Mouse (Mus musculus): ENCODE data around the gene Pcgf2. TPM values are rescaled to one million over a fixed set of nuclear protein-coding genes. Genes with fewer than 3 reads are reported as not detected.

Gene Pcgf2
- polyA plus RNA-seq, 1 experiment from 2014 or later, result 10.5 TPM

- no peak overlapping the region for H3K9ac ChIP-seq (replicated peaks; ENCODE audit: low read depth)
- no peak for DNase-seq (ENCODE audit: low spot score)
- WGBS, result 64% methylated on average over 6 of the region's 6 CpGs
- H3K4me3 ChIP-seq (ENCODE audit: low read depth, low read length), result no peak overlapping the region
- H3K9me3 ChIP-seq (ENCODE audit: low read length), result no peaks in the 10 kb centered on the region
- H3K27me3 ChIP-seq (replicated peaks; ENCODE audit: insufficient read depth, low read length), result no peaks in the 10 kb centered on the region
- no peak for ATAC-seq
- no peak for TF ChIP-seq CTCF (IDR thresholded peaks at IDR 0.05)
- TF ChIP-seq EP300 (IDR thresholded peaks at IDR 0.05), result no peak
- H3K36me3 ChIP-seq (ENCODE audit: insufficient read depth, low read length), result peaks cover 4% of the 10 kb centered on the region; the same call in 1 of the 2 replicates
- H3K4me2 ChIP-seq (replicated peaks; ENCODE audit: low read depth, low read length), result no peak overlapping the region
- peaks cover 15% of the 10 kb centered on the region; the same call in 1 of the 2 replicates for H3K4me1 ChIP-seq (ENCODE audit: insufficient read depth, low read depth, low read length)
- H3K27ac ChIP-seq (ENCODE audit: low read length), result 0 out of 2 replicates have a peak overlapping the region, but pooled peaks have one; percentile 27
Measured at GRCm38 (mm10) chr11:97684063-97684680, 16.1 kb downstream of the Pcgf2 start.

- Histone ChIP-seq H3K9me3 (ENCODE audit: low read length) (no peaks in the 10 kb centered on the region), H3K4me3 (ENCODE audit: low read depth, low read length) (no peak overlapping the region), H3K9ac (replicated peaks; ENCODE audit: low read depth) (no peak overlapping the region), H3K27me3 (replicated peaks; ENCODE audit: insufficient read depth, low read length) (no peaks in the 10 kb centered on the region), H3K4me1 (ENCODE audit: insufficient read depth, low read depth, low read length) (peaks cover 15% of the 10 kb centered on the region; the same call in 1 of the 2 replicates), H3K27ac (ENCODE audit: low read length) (peak overlapping the region; percentile 59), H3K36me3 (ENCODE audit: insufficient read depth, low read length) (peaks cover 4% of the 10 kb centered on the region; the same call in 1 of the 2 replicates), H3K4me2 (replicated peaks; ENCODE audit: low read depth, low read length) (peak overlapping the region; percentile 5; the same call in 1 of the 2 replicates)
- DNase-seq (ENCODE audit: low spot score) (peak; percentile 85), ATAC-seq (peak; percentile 37)
- 48% methylated on average over 6 of the region's 6 CpGs for WGBS
- TF ChIP-seq CTCF (IDR thresholded peaks at IDR 0.05) (no peak), EP300 (IDR thresholded peaks at IDR 0.05) (no peak; the same call in none of the 2 replicates)
Measured at GRCm38 (mm10) chr11:97682504-97683055, 17.7 kb downstream of the Pcgf2 start.

GRCm38 (mm10) chr11:97680430-97680829 is 19.9 kb downstream of the Pcgf2 start:
- TF ChIP-seq EP300 (IDR thresholded peaks at IDR 0.05), result no peak
- no peak for TF ChIP-seq CTCF (IDR thresholded peaks at IDR 0.05)
- Histone ChIP-seq H3K27ac (ENCODE audit: low read length) (0 out of 2 replicates have a peak overlapping the region, but pooled peaks have one; percentile 7), H3K4me1 (ENCODE audit: insufficient read depth, low read depth, low read length) (0 out of 2 replicates have a peak, but pooled peaks cover 11% of the 10 kb centered on the region), H3K4me3 (ENCODE audit: low read depth, low read length) (no peak overlapping the region), H3K27me3 (replicated peaks; ENCODE audit: insufficient read depth, low read length) (no peaks in the 10 kb centered on the region), H3K4me2 (replicated peaks; ENCODE audit: low read depth, low read length) (0 out of 2 replicates have a peak overlapping the region, but pooled peaks have one; percentile 6), H3K36me3 (ENCODE audit: insufficient read depth, low read length) (peaks cover 4% of the 10 kb centered on the region; the same call in 1 of the 2 replicates), H3K9ac (replicated peaks; ENCODE audit: low read depth) (no peak overlapping the region), H3K9me3 (ENCODE audit: low read length) (no peaks in the 10 kb centered on the region)
- WGBS, result 51% methylated on average over 12 of the region's 12 CpGs
- peak; percentile 39; the same call in 1 of the 2 replicates for ATAC-seq
- peak; percentile 73 for DNase-seq (ENCODE audit: low spot score)

GRCm38 (mm10) chr11:97678301-97678700 is 22.0 kb downstream of the Pcgf2 start:
- Histone ChIP-seq H3K9me3 (ENCODE audit: low read length) (no peaks in the 10 kb centered on the region), H3K9ac (replicated peaks; ENCODE audit: low read depth) (no peak overlapping the region), H3K4me2 (replicated peaks; ENCODE audit: low read depth, low read length) (no peak overlapping the region), H3K4me1 (ENCODE audit: insufficient read depth, low read depth, low read length) (0 out of 2 replicates have a peak, but pooled peaks cover 11% of the 10 kb centered on the region), H3K27ac (ENCODE audit: low read length) (no peak overlapping the region), H3K36me3 (ENCODE audit: insufficient read depth, low read length) (peaks cover 22% of the 10 kb centered on the region), H3K27me3 (replicated peaks; ENCODE audit: insufficient read depth, low read length) (no peaks in the 10 kb centered on the region), H3K4me3 (ENCODE audit: low read depth, low read length) (no peak overlapping the region)
- ATAC-seq (no peak), DNase-seq (ENCODE audit: low spot score) (no peak)
- WGBS, result 76% methylated on average over 12 of the region's 15 CpGs
- TF ChIP-seq EP300 (IDR thresholded peaks at IDR 0.05) (no peak), CTCF (IDR thresholded peaks at IDR 0.05) (no peak)

GRCm38 (mm10) chr11:97677842-97678241 is 22.5 kb downstream of the Pcgf2 start:
- ATAC-seq, result peak; percentile 17
- peak; percentile 50 for TF ChIP-seq CTCF (IDR thresholded peaks at IDR 0.05)
- TF ChIP-seq EP300 (IDR thresholded peaks at IDR 0.05), result no peak
- Histone ChIP-seq H3K27me3 (replicated peaks; ENCODE audit: insufficient read depth, low read length) (no peaks in the 10 kb centered on the region), H3K27ac (ENCODE audit: low read length) (no peak overlapping the region), H3K4me2 (replicated peaks; ENCODE audit: low read depth, low read length) (no peak overlapping the region), H3K4me1 (ENCODE audit: insufficient read depth, low read depth, low read length) (0 out of 2 replicates have a peak, but pooled peaks cover 11% of the 10 kb centered on the region), H3K9me3 (ENCODE audit: low read length) (no peaks in the 10 kb centered on the region), H3K4me3 (ENCODE audit: low read depth, low read length) (no peak overlapping the region), H3K36me3 (ENCODE audit: insufficient read depth, low read length) (peaks cover 22% of the 10 kb centered on the region), H3K9ac (replicated peaks; ENCODE audit: low read depth) (no peak overlapping the region)
- DNase-seq (ENCODE audit: low spot score), result peak; percentile 72
- WGBS, result 56% methylated on average over 8 of the region's 8 CpGs

- no peak for ATAC-seq
- Histone ChIP-seq H3K4me1 (ENCODE audit: insufficient read depth, low read depth, low read length) (0 out of 2 replicates have a peak, but pooled peaks cover 11% of the 10 kb centered on the region), H3K9me3 (ENCODE audit: low read length) (no peaks in the 10 kb centered on the region), H3K27ac (ENCODE audit: low read length) (peak overlapping the region; percentile 11; the same call in 1 of the 2 replicates), H3K4me2 (replicated peaks; ENCODE audit: low read depth, low read length) (no peak overlapping the region), H3K9ac (replicated peaks; ENCODE audit: low read depth) (no peak overlapping the region), H3K27me3 (replicated peaks; ENCODE audit: insufficient read depth, low read length) (no peaks in the 10 kb centered on the region), H3K4me3 (ENCODE audit: low read depth, low read length) (no peak overlapping the region), H3K36me3 (ENCODE audit: insufficient read depth, low read length) (peaks cover 22% of the 10 kb centered on the region)
- TF ChIP-seq EP300 (IDR thresholded peaks at IDR 0.05) (no peak), CTCF (IDR thresholded peaks at IDR 0.05) (no peak)
- DNase-seq (ENCODE audit: low spot score), result peak; percentile 6
- WGBS, result 48% methylated on average over 15 of the region's 15 CpGs
Measured at GRCm38 (mm10) chr11:97677381-97677780, 22.9 kb downstream of the Pcgf2 start.
